Mouse (Mus musculus): ENCODE results near the gene Kcna1.

GRCm38 (mm10) chr6:126644181-126645043 is 1.8 kb downstream of the Kcna1 start:
- no peak for TF ChIP-seq CTCF (IDR thresholded peaks at IDR 0.05 in 2 of 3, conservative IDR thresholded peaks at IDR 0.05 in 1 of 3; ENCODE audit: control insufficient read depth in 1 of 3, insufficient read depth in 1 of 3, low read depth in 2 of 3, low read length in 3 of 3, poor library complexity in 1 of 3, severe bottlenecking in 1 of 3)
- no peak for TF ChIP-seq POLR2A (IDR thresholded peaks at IDR 0.05; ENCODE audit: control insufficient read depth in 1 of 2, insufficient read depth in 1 of 2, low read depth in 1 of 2, low read length in 2 of 2, poor library complexity in 1 of 2)
- no peak for TF ChIP-seq NELFE (IDR thresholded peaks at IDR 0.05; ENCODE audit: low read depth, low read length)
- TF ChIP-seq SIN3A (IDR thresholded peaks at IDR 0.05; ENCODE audit: low read length): no peak
- no peak for TF ChIP-seq ZC3H11A (IDR thresholded peaks at IDR 0.05; ENCODE audit: low read depth, low read length)
- no peak for TF ChIP-seq ZMIZ1 (IDR thresholded peaks at IDR 0.05; ENCODE audit: low read depth, low read length)
- no peak for TF ChIP-seq RAD21 (IDR thresholded peaks at IDR 0.05; ENCODE audit: low read depth, low read length)
- TF ChIP-seq EP300 (IDR thresholded peaks at IDR 0.05; ENCODE audit: low read depth in 1 of 2, low read length in 2 of 2): no peak
- TF ChIP-seq UBTF (IDR thresholded peaks at IDR 0.05; ENCODE audit: borderline replicate concordance, insufficient read depth, low read depth, low read length): no peak
- TF ChIP-seq USF1 (IDR thresholded peaks at IDR 0.05; ENCODE audit: low read depth, low read length): no peak
- TF ChIP-seq MAX (IDR thresholded peaks at IDR 0.05; ENCODE audit: low read length): no peak
- TF ChIP-seq MYB (IDR thresholded peaks at IDR 0.05; ENCODE audit: low read depth, low read length): no peak
- no peak for TF ChIP-seq GATA1 (IDR thresholded peaks at IDR 0.05; ENCODE audit: low read depth, low read length)

Measured in MEL (cell line).